Mouse (Mus musculus): Measurements from ENCODE around the gene Nrg4. TPM values are rescaled to one million over a fixed set of nuclear protein-coding genes. Genes with fewer than 3 reads are reported as not detected.

Nrg4 gene
- total RNA-seq (2023), result 1 to 10 TPM; 1.3 to 1.7 TPM

GRCm38 (mm10) chr9:55326515-55327233 lies at the start of gene Nrg4, which contains the start of gene Tmem266:
Gene Nrg4 (minus strand): TSS chr9:55326844.
Gene Tmem266 (plus strand): TSS chr9:55326913.

DNA sequence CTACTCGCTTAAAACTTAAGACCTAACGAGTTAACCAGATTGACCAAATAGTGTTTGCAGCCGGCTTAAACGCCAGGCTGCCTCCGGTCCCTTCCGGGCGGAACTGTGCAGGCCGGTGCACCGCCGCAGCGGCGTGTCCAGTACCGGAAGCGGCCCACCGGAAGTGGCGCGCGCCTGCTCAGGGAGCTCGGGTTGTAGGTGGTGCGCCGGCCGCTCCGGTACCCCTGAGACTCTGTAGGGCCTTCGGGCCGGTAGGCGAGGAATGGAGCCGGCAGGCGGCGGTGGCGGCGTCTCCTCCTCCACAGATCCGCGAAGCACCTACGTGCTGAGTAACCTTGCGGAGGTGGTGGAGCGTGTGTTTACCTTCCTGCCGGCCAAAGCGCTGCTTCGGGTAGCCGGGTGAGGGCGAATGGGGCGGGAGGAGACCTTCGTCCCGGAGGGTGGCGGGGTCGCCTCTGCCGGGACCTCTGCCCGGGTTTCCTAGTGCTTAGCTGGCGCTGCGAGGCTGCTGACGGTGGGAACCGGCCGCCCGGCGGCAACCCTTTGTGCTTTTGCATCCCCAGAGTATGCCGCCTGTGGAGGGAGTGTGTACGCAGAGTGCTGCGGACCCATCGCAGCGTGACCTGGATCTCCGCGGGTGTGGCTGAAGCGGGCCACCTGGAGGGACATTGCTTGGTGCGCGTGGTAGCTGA lies 117.7 kb downstream of the Nrg4 start, which contains the start of gene Fbxo22:
Fbxo22 (plus strand) TSS at position 136 of the 692 bp plus-strand sequence.

Other genes with a start within 250 kb of the Nrg4 start
- 10 to 100 TPM; 37.3 to 38.3 TPM for gene Ube2q2, start 178.0 kb downstream of the Nrg4 start, total RNA-seq (2023)
- 10 to 100 TPM; 52.5 TPM for gene Fbxo22, start 117.9 kb downstream of the Nrg4 start, total RNA-seq (2023)
- not detected for gene Tmem266, start 69 bp upstream of the Nrg4 start, total RNA-seq (2023)
- 10 to 100 TPM; 39.1 to 41.9 TPM for gene Etfa, start 185.4 kb upstream of the Nrg4 start, total RNA-seq (2023)
- gene Isl2, start 211.8 kb upstream of the Nrg4 start, total RNA-seq (2023), result not detected